Mouse (Mus musculus): ENCODE data around the gene Pitpnm1. TPM values are rescaled to one million over a fixed set of nuclear protein-coding genes. Genes with fewer than 3 reads are reported as not detected.

Gene Pitpnm1
- total and polyA plus RNA-seq, 3 experiments = 25.3 to 51.2 TPM; not detected in 1

- no peak for DNase-seq (ENCODE audit: low read depth, low spot score)
- H3K4me3 ChIP-seq (ENCODE audit: control insufficient read depth in 1 of 2, insufficient read depth in 1 of 2, low read depth in 2 of 2, low read length in 2 of 2) = no peak overlapping the region
- no peaks in the 10 kb centered on the region for H3K36me3 ChIP-seq (ENCODE audit: control insufficient read depth in 1 of 2, insufficient read depth in 2 of 2, low read length in 2 of 2)
- TF ChIP-seq SIN3A (IDR thresholded peaks at IDR 0.05; ENCODE audit: low read length) (no peak), CTCF (IDR thresholded peaks at IDR 0.05 in 2 of 3, conservative IDR thresholded peaks at IDR 0.05 in 1 of 3; ENCODE audit: control insufficient read depth in 1 of 3, insufficient read depth in 1 of 3, low read depth in 2 of 3, low read length in 3 of 3, poor library complexity in 1 of 3, severe bottlenecking in 1 of 3) (no peak), MAFK (IDR thresholded peaks at IDR 0.05; ENCODE audit: borderline replicate concordance, low read depth, low read length) (no peak), NELFE (IDR thresholded peaks at IDR 0.05; ENCODE audit: low read depth, low read length) (no peak), EP300 (IDR thresholded peaks at IDR 0.05; ENCODE audit: low read depth in 1 of 2, low read length in 2 of 2) (no peak), GATA1 (IDR thresholded peaks at IDR 0.05; ENCODE audit: low read depth, low read length) (no peak), BHLHE40 (IDR thresholded peaks at IDR 0.05; ENCODE audit: borderline replicate concordance, low read depth, low read length) (no peak)
- peaks cover 9% of the 10 kb centered on the region in 2 experiments for H3K27me3 ChIP-seq (ENCODE audit: control insufficient read depth in 1 of 2, insufficient read depth in 2 of 2, low read length in 2 of 2)
- no peaks in the 10 kb centered on the region for H3K9me3 ChIP-seq (replicated peaks; ENCODE audit: insufficient read depth, low read length)
- H3K27ac ChIP-seq (ENCODE audit: control insufficient read depth, low read depth, low read length) = no peak overlapping the region
- H3K79me2 ChIP-seq (ENCODE audit: control insufficient read depth, insufficient read depth, low read length, poor library complexity) = no peaks in the 10 kb centered on the region
- no peak overlapping the region for H3K9ac ChIP-seq (ENCODE audit: control insufficient read depth, low read depth, low read length, poor library complexity, severe bottlenecking)
- H3K4me1 ChIP-seq (ENCODE audit: control insufficient read depth in 1 of 2, insufficient read depth in 2 of 2, low read length in 2 of 2) = no peaks in the 10 kb centered on the region
Observed at GRCm38 (mm10) chr19:4071406-4071805, 28.4 kb upstream of the Pitpnm1 start.

GRCm38 (mm10) chr19:4072706-4073424 is 26.9 kb upstream of the Pitpnm1 start:
- Histone ChIP-seq H3K4me1 (ENCODE audit: control insufficient read depth in 1 of 2, insufficient read depth in 2 of 2, low read length in 2 of 2) (no peaks in the 10 kb centered on the region), H3K9ac (ENCODE audit: control insufficient read depth, low read depth, low read length, poor library complexity, severe bottlenecking) (no peak overlapping the region), H3K4me3 (ENCODE audit: control insufficient read depth in 1 of 2, insufficient read depth in 1 of 2, low read depth in 2 of 2, low read length in 2 of 2) (no peak overlapping the region), H3K27me3 (ENCODE audit: control insufficient read depth in 1 of 2, insufficient read depth in 2 of 2, low read length in 2 of 2) (peaks cover 9 to 11% of the 10 kb centered on the region in 2 experiments), H3K36me3 (ENCODE audit: control insufficient read depth in 1 of 2, insufficient read depth in 2 of 2, low read length in 2 of 2) (no peaks in the 10 kb centered on the region), H3K79me2 (ENCODE audit: control insufficient read depth, insufficient read depth, low read length, poor library complexity) (no peaks in the 10 kb centered on the region), H3K9me3 (replicated peaks; ENCODE audit: insufficient read depth, low read length) (no peaks in the 10 kb centered on the region), H3K27ac (ENCODE audit: control insufficient read depth, low read depth, low read length) (no peak overlapping the region)
- no peak for TF ChIP-seq BHLHE40 (IDR thresholded peaks at IDR 0.05; ENCODE audit: borderline replicate concordance, low read depth, low read length)
- TF ChIP-seq USF1 (IDR thresholded peaks at IDR 0.05; ENCODE audit: low read depth, low read length) = no peak
- TF ChIP-seq NELFE (IDR thresholded peaks at IDR 0.05; ENCODE audit: low read depth, low read length) = no peak
- no peak for TF ChIP-seq CHD1 (IDR thresholded peaks at IDR 0.05; ENCODE audit: low read depth, low read length)
- no peak for TF ChIP-seq HCFC1 (IDR thresholded peaks at IDR 0.05; ENCODE audit: low read depth, low read length)
- no peak for TF ChIP-seq ZKSCAN1 (IDR thresholded peaks at IDR 0.05; ENCODE audit: low read depth, low read length)
- no peak for TF ChIP-seq MAZ (IDR thresholded peaks at IDR 0.05; ENCODE audit: low read depth, low read length)
- no peak for DNase-seq (ENCODE audit: low read depth, low spot score)

GRCm38 (mm10) chr19:4075531-4075930 is 24.3 kb upstream of the Pitpnm1 start:
- H3K27ac ChIP-seq (ENCODE audit: control insufficient read depth, low read depth, low read length) = no peak overlapping the region
- no peak for DNase-seq (ENCODE audit: low read depth, low spot score)
- no peaks in the 10 kb centered on the region for H3K79me2 ChIP-seq (ENCODE audit: control insufficient read depth, insufficient read depth, low read length, poor library complexity)
- H3K9me3 ChIP-seq (replicated peaks; ENCODE audit: insufficient read depth, low read length) = no peaks in the 10 kb centered on the region
- peaks cover 9 to 11% of the 10 kb centered on the region in 2 experiments for H3K27me3 ChIP-seq (ENCODE audit: control insufficient read depth in 1 of 2, insufficient read depth in 2 of 2, low read length in 2 of 2)
- no peak overlapping the region for H3K9ac ChIP-seq (ENCODE audit: control insufficient read depth, low read depth, low read length, poor library complexity, severe bottlenecking)
- no peak for TF ChIP-seq USF1 (IDR thresholded peaks at IDR 0.05; ENCODE audit: low read depth, low read length)
- TF ChIP-seq ZC3H11A (IDR thresholded peaks at IDR 0.05; ENCODE audit: low read depth, low read length) = no peak
- TF ChIP-seq ZMIZ1 (IDR thresholded peaks at IDR 0.05; ENCODE audit: low read depth, low read length) = no peak
- TF ChIP-seq NELFE (IDR thresholded peaks at IDR 0.05; ENCODE audit: low read depth, low read length) = no peak
- no peak for TF ChIP-seq MXI1 (IDR thresholded peaks at IDR 0.05; ENCODE audit: low read depth, low read length)
- TF ChIP-seq SIN3A (IDR thresholded peaks at IDR 0.05; ENCODE audit: low read length) = no peak
- no peak for TF ChIP-seq E2F4 (IDR thresholded peaks at IDR 0.05; ENCODE audit: borderline replicate concordance, low read depth, low read length)
- TF ChIP-seq GATA1 (IDR thresholded peaks at IDR 0.05; ENCODE audit: low read depth, low read length) = no peak
- no peak for TF ChIP-seq BHLHE40 (IDR thresholded peaks at IDR 0.05; ENCODE audit: borderline replicate concordance, low read depth, low read length)
- no peaks in the 10 kb centered on the region for H3K36me3 ChIP-seq (ENCODE audit: control insufficient read depth in 1 of 2, insufficient read depth in 2 of 2, low read length in 2 of 2)
- H3K4me1 ChIP-seq (ENCODE audit: control insufficient read depth in 1 of 2, insufficient read depth in 2 of 2, low read length in 2 of 2) = peaks cover 0 to 5% of the 10 kb centered on the region in 2 experiments; a peak in 1 of 4 replicates
- H3K4me3 ChIP-seq (ENCODE audit: control insufficient read depth in 1 of 2, insufficient read depth in 1 of 2, low read depth in 2 of 2, low read length in 2 of 2) = no peak overlapping the region
